9 mouse cellular contexts compared by ENCODE assay signal in genomic region chr6:83690277-83690676, GRCm38 (mm10). TPM values are rescaled to one million over a fixed set of nuclear protein-coding genes. Genes with fewer than 3 reads are reported as not detected.
DNase-seq lines count a peak whose midpoint lies in the region; ATAC-seq and TF ChIP-seq lines count a peak whose summit lies in the region.
"Had no signal": no experiment of that assay in that cellular context is flagged by ENCODE, and none has a peak within 500 bp of the region (broad histone marks: within the 10 kb centered on the region; RNA-seq: fewer than 3 reads in every experiment).

No protein-coding gene starts in this region.

- DNase-seq in forebrain, postnatal 0 days: peak; percentile 46
- DNase-seq in ovary, postnatal 14 days (ENCODE audit: low spot score): peak; percentile 40
- no peak for DNase-seq in ovary, postnatal 36 days (ENCODE audit: low spot score)
- DNase-seq in c-Kit-positive CD71-positive TER-119-negative erythroid progenitor cells, embryonic 14.5 days (ENCODE audit: low read depth): peak; percentile 27
- DNase-seq in kidney, postnatal 25 days: peak; percentile 45 to 68
- no peak for DNase-seq in frontal cortex, postnatal 36 days (ENCODE audit: low spot score in 2 of 2)

- WGBS in forebrain, postnatal 0 days: 23% methylated on average over 4 of the region's 5 CpGs
- WGBS in forebrain, embryonic 16.5 days: 32% methylated on average over 4 of the region's 5 CpGs

- peak; percentile 71 for TF ChIP-seq CTCF in forebrain, postnatal 0 days (IDR thresholded peaks at IDR 0.05; ENCODE audit: low read depth)

- H3K27me3 ChIP-seq in forebrain, postnatal 0 days (ENCODE audit: insufficient read depth, low read length): peaks cover 71% of the 10 kb centered on the region
- peaks cover 60% of the 10 kb centered on the region for H3K27me3 ChIP-seq in forebrain, embryonic 16.5 days (replicated peaks; ENCODE audit: control insufficient read depth, insufficient read depth, low read length)

- H3K4me3 ChIP-seq in forebrain, postnatal 0 days (ENCODE audit: low read depth, low read length): no peak overlapping the region
- no peak overlapping the region for H3K4me3 ChIP-seq in forebrain, embryonic 16.5 days (replicated peaks; ENCODE audit: low read length)

- no peak for ATAC-seq in forebrain, postnatal 0 days
- ATAC-seq in forebrain, embryonic 16.5 days: no peak
- ATAC-seq in neutrophil, adult 5-6 weeks (ENCODE audit: extremely low read depth, insufficient number of reproducible peaks, low FRiP score, poor library complexity, severe bottlenecking): peak; percentile 33; the same call in 1 of the 2 replicates

- no peak overlapping the region for H3K27ac ChIP-seq in forebrain, postnatal 0 days (ENCODE audit: low read depth, low read length)
- H3K27ac ChIP-seq in forebrain, embryonic 16.5 days (ENCODE audit: low read length): no peak overlapping the region

- H3K4me1 ChIP-seq in forebrain, postnatal 0 days (ENCODE audit: insufficient read depth): no peaks in the 10 kb centered on the region
- H3K4me1 ChIP-seq in forebrain, embryonic 16.5 days (replicated peaks; ENCODE audit: control insufficient read depth, insufficient read depth, low read length): no peaks in the 10 kb centered on the region

- no peaks in the 10 kb centered on the region for H3K36me3 ChIP-seq in forebrain, postnatal 0 days (ENCODE audit: insufficient read depth)
- H3K36me3 ChIP-seq in forebrain, embryonic 16.5 days (ENCODE audit: control insufficient read depth, insufficient read depth): no peaks in the 10 kb centered on the region

- H3K9me3 ChIP-seq in forebrain, postnatal 0 days (ENCODE audit: low read length): no peaks in the 10 kb centered on the region
- H3K9me3 ChIP-seq in forebrain, embryonic 16.5 days (ENCODE audit: control insufficient read depth, low read length): no peaks in the 10 kb centered on the region

- no peak overlapping the region for H3K9ac ChIP-seq in forebrain, postnatal 0 days
- H3K9ac ChIP-seq in forebrain, embryonic 16.5 days (replicated peaks; ENCODE audit: low read depth, low read length): no peak overlapping the region

- H3K4me2 ChIP-seq in forebrain, postnatal 0 days (ENCODE audit: low read depth): no peak overlapping the region
- no peak overlapping the region for H3K4me2 ChIP-seq in forebrain, embryonic 16.5 days (ENCODE audit: low read length)

RNA-seq across cellular contexts. Expression of gene Cd207, which starts 12.6 kb away (rescaled TPM):
- total RNA-seq in forebrain, postnatal 0 days (2014; rRNA removed): not detected in 2 replicates
- not detected in 2 replicates for polyA plus RNA-seq in forebrain, postnatal 0 days (2015; fragmentation: Nextera tagmentation; extraction: Ambion mirVana)
- polyA plus RNA-seq in forebrain, embryonic 16.5 days (2015; fragmentation: Nextera tagmentation; extraction: Ambion mirVana): not detected in 2 replicates
- total RNA-seq in neutrophil, adult 5-6 weeks (2017): not detected in 2 replicates
- total RNA-seq: layer of hippocampus, postnatal 25 days had no signal

RNA-seq across cellular contexts. Expression of gene Vax2, which starts 20.8 kb away (rescaled TPM):
- not detected in 2 replicates for total RNA-seq in forebrain, postnatal 0 days (2014; rRNA removed)
- not detected in 2 replicates for polyA plus RNA-seq in forebrain, postnatal 0 days (2015; fragmentation: Nextera tagmentation; extraction: Ambion mirVana)
- polyA plus RNA-seq in forebrain, embryonic 16.5 days (2015; fragmentation: Nextera tagmentation; extraction: Ambion mirVana): not detected in 2 replicates
- not detected in 2 replicates for total RNA-seq in neutrophil, adult 5-6 weeks (2017)
- total RNA-seq: layer of hippocampus, postnatal 25 days had no signal

RNA-seq across cellular contexts. Expression of gene Clec4f, which starts 34.3 kb away (rescaled TPM):
- total RNA-seq in forebrain, postnatal 0 days (2014; rRNA removed): not detected in 2 replicates
- polyA plus RNA-seq in forebrain, postnatal 0 days (2015; fragmentation: Nextera tagmentation; extraction: Ambion mirVana): 0.28 TPM in 1 of 2 replicates, not detected in the other
- polyA plus RNA-seq in forebrain, embryonic 16.5 days (2015; fragmentation: Nextera tagmentation; extraction: Ambion mirVana): not detected in 2 replicates
- total RNA-seq in neutrophil, adult 5-6 weeks (2017): not detected in 2 replicates
- total RNA-seq: layer of hippocampus, postnatal 25 days had no signal

RNA-seq across cellular contexts. Expression of gene Atp6v1b1, which starts 52.5 kb away (rescaled TPM):
- 0.19 and 0.77 TPM in 2 replicates for total RNA-seq in forebrain, postnatal 0 days (2014; rRNA removed)
- polyA plus RNA-seq in forebrain, postnatal 0 days (2015; fragmentation: Nextera tagmentation; extraction: Ambion mirVana): 0.38 and 0.53 TPM in 2 replicates
- 0.24 TPM in 2 replicates for polyA plus RNA-seq in forebrain, embryonic 16.5 days (2015; fragmentation: Nextera tagmentation; extraction: Ambion mirVana)
- total RNA-seq in neutrophil, adult 5-6 weeks (2017): not detected in 2 replicates

Comparison
In these comparisons a context has a peak if more than half of its experiments do, and no peak if none do; other contexts are left out.
1. DNase-seq: peak in forebrain, postnatal 0 days (single experiment), ovary, postnatal 14 days (single experiment), c-Kit-positive CD71-positive TER-119-negative erythroid progenitor cells, embryonic 14.5 days (single experiment) and kidney, postnatal 25 days (2 of 2); none in ovary, postnatal 36 days (single experiment) and frontal cortex, postnatal 36 days (0 of 2).